Mouse (Mus musculus) limb, embryonic 14.5 days (tissue): Measurements from ENCODE around the gene Glmp. TPM values are rescaled to one million over a fixed set of nuclear protein-coding genes. Genes with fewer than 3 reads are reported as not detected.
"Not testable (repeated sequence)": the region's sequence is repeated elsewhere in the genome, so short reads cannot be mapped to it uniquely, and the experiment has no call there.

Source experiments
- ATAC-seq: fragments of 200-750 bp; cut with Nextera tagmentation; 2 replicates; pipeline ENCODE4 v1.8.0; 2017; ENCODE audit warnings: low read depth, moderate number of reproducible peaks, moderate TSS enrichment; ENCODE audit not compliant: low FRiP score
- DNase-seq: peaks from one replicate; pipeline ENCODE4 v3.0.0-alpha.2; 2015; ENCODE audit warnings: low spot score
- H3K27ac ChIP-seq: fragments of 300-500 bp; sonication (generic); replicated peaks from 2 replicates; pipeline ENCODE4 v1.5.1; 2014; ENCODE audit warnings: low read depth, mild to moderate bottlenecking, low read length, moderate library complexity, mixed read lengths
- H3K27me3 ChIP-seq: fragments of 300-500 bp; sonication (generic); 2 replicates; pipeline ENCODE4 v1.6.1; 2014; ENCODE audit warnings: low read length, mixed read lengths; ENCODE audit not compliant: control insufficient read depth, insufficient read depth
- H3K36me3 ChIP-seq: fragments of 300-500 bp; sonication (generic); 2 replicates; pipeline ENCODE4 v1.6.1; 2014; ENCODE audit warnings: mild to moderate bottlenecking, low read length, moderate library complexity, mixed read lengths; ENCODE audit not compliant: control insufficient read depth, insufficient read depth
- H3K4me1 ChIP-seq: fragments of 300-500 bp; sonication (generic); 2 replicates; pipeline ENCODE4 v1.6.1; 2014; ENCODE audit warnings: antibody characterized with exemption, low read length, mixed read lengths; ENCODE audit not compliant: control insufficient read depth, insufficient read depth
- H3K4me2 ChIP-seq: fragments of 300-500 bp; sonication (generic); replicated peaks from 2 replicates; pipeline ENCODE4 v1.6.1; 2014; ENCODE audit warnings: low read depth, mild to moderate bottlenecking, low read length, moderate library complexity; ENCODE audit not compliant: severe bottlenecking
- H3K4me3 ChIP-seq: fragments of 300-500 bp; sonication (generic); replicated peaks from 2 replicates; pipeline ENCODE4 v1.5.1; 2014; ENCODE audit warnings: low read length
- H3K9ac ChIP-seq: fragments of 300-500 bp; sonication (generic); 2 replicates; pipeline ENCODE4 v1.6.1; 2014; ENCODE audit warnings: mild to moderate bottlenecking, low read depth, low read length, moderate library complexity; ENCODE audit not compliant: severe bottlenecking
- H3K9me3 ChIP-seq: fragments of 300-500 bp; sonication (generic); 2 replicates; pipeline ENCODE4 v1.6.1; 2016; ENCODE audit warnings: low read length; ENCODE audit not compliant: control insufficient read depth
- POLR2A ChIP-seq: fragments of 200-500 bp; IDR thresholded peaks from 2 replicates; pipeline ENCODE4 v1.8.0; 2012; ENCODE audit warnings: inconsistent platforms, mild to moderate bottlenecking, moderate library complexity, borderline replicate concordance; ENCODE audit not compliant: insufficient read depth, insufficient read length; ENCODE audit errors: extremely low read depth
- WGBS: fragments of 180-500 bp; shearing (Covaris S2); extraction: QIAGEN DNeasy Blood & Tissue Kit; methylation state at CpG from one replicate; pipeline ENCODE4 v1.1.7; 2014; 5-methylcytosine and 5-hydroxymethylcytosine counted together
- polyA plus RNA-seq, 2 experiments: library from polyadenylated mRNA; depleted of rRNA in 1 of 2; stranded (reverse) in 1 of 2; unstranded in 1 of 2; fragments of >200 nt; fragmentation: Nextera tagmentation in 1 of 2; extraction: Ambion mirVana in 1 of 2; gene quantifications; 2 replicates each; pipeline versions ENCODE4 v1.2.1 to v1.2.3; 2012 to 2014

Glmp gene
- polyA plus RNA-seq, 2 experiments, result 127 to 131 TPM

DNA sequence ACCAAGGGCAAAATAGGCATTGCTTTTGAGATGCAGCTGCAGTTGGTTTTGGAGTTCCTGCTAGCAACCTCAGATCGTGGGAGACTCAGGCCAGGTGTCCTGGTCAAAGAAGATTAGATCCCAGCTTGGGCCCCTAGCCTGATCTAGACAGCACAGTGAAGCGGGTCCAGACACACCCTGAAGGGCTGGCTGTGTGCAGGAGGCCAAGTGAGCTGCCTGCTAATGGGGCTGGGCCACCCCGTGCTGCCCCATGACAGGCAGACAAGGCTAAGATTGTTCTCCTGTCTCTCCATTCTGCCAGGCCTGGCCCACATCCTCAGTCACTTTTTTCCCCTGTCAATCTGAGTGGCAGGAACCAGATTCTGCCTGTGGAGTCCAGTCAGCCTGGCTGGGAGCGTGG, 38.9 kb downstream of the Glmp start:
- ATAC-seq, result no peak
- 62% methylated on average over 4 of the region's 4 CpGs for WGBS
- H3K27ac ChIP-seq, result 0 out of 2 replicates have a peak overlapping the region, but pooled peaks have one; percentile 7
- H3K36me3 ChIP-seq, result peaks cover 37% of the 10 kb centered on the region
- no peak for DNase-seq
- 0 out of 2 replicates have a peak overlapping the region, but pooled peaks have one; percentile 16 for H3K9ac ChIP-seq
- peaks cover 16% of the 10 kb centered on the region for H3K27me3 ChIP-seq
- H3K4me1 ChIP-seq, result 0 out of 2 replicates have a peak, but pooled peaks cover 5% of the 10 kb centered on the region
- TF ChIP-seq POLR2A, result no peak
- H3K4me3 ChIP-seq, result no peak overlapping the region
- H3K9me3 ChIP-seq, result no peaks in the 10 kb centered on the region
- no peak overlapping the region for H3K4me2 ChIP-seq

DNA sequence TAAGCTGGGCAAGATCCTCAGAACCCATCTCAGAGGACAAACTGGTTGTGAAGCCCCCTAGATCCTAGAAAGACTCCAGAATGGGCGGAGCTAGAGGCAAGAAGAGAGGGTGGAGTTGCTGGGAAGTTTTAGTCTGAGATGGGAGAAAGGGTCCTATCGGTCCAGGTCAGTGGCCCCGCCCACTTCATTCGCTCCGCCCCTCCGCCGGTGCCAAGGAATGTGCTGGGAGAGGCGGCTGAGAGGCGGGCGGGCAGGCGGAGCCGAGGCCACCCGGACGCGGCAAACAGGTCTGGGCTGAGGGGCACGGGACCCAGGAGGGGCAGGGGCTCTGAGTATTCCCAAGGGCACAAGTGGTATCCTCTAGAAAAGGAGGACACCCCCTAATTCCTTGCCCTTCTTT, 39.5 kb downstream of the Glmp start, which contains the start of gene Paqr6:
Gene Paqr6, plus strand, starts transcription at position 248 of the 400 bp plus-strand sequence.
- 2% methylated on average over 15 of the region's 16 CpGs for WGBS
- ATAC-seq, result 0 out of 2 replicates have a peak, but pooled peaks have one; percentile 31
- Histone ChIP-seq H3K4me3 (peak within 1 kb of the TSS; percentile 24), H3K9ac (peak within 1 kb of the TSS; percentile 22; the same call in 1 of the 2 replicates), H3K4me1 (0 out of 2 replicates have a peak, but pooled peaks cover 5% of the 10 kb centered on the region), H3K36me3 (peaks cover 30% of the 10 kb centered on the region), H3K9me3 (no peaks in the 10 kb centered on the region), H3K4me2 (peak within 1 kb of the TSS; percentile 40), H3K27me3 (peaks cover 16% of the 10 kb centered on the region), H3K27ac (0 out of 2 replicates have a peak within 1 kb of the TSS, but pooled peaks have one; percentile 7)
- DNase-seq, result peak; percentile 52
- TF ChIP-seq POLR2A, result no peak

DNA sequence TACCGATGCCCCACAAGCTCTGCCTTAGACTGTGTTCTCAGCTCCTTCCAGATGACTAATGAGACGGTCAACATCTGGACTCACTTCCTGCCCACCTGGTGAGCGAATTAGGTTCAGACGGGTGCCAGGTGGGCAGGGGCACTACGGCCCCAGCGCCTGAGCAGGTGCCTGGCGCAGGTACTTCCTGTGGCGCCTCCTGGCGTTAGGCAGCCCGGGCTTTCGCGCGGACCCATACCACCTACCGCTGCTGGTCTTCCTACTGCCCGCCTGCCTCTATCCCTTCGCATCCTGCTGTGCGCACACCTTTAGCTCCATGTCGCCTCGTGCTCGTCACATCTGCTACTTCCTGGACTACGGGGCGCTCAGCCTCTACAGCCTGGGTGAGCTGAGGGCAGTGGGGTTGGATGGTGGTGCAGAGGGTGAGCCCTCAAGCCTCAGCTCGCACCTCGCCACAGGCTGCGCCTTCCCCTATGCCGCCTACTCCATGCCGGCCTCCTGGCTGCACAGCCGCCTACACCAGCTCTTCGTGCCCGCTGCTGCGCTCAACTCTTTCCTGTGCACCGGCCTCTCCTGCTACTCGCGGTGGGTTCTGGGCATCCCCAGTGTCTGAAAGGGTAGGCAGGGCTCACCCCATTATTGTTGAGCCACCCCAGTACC, 41.0 kb downstream of the Glmp start:
- DNase-seq (no peak), ATAC-seq (no peak)
- H3K4me2 ChIP-seq, result no peak overlapping the region
- H3K36me3 ChIP-seq, result peaks cover 15% of the 10 kb centered on the region
- H3K9me3 ChIP-seq, result peaks cover 8% of the 10 kb centered on the region; the same call in 1 of the 2 replicates
- H3K27me3 ChIP-seq, result peaks cover 16% of the 10 kb centered on the region
- H3K4me1 ChIP-seq, result 0 out of 2 replicates have a peak, but pooled peaks cover 5% of the 10 kb centered on the region
- no peak overlapping the region for H3K4me3 ChIP-seq
- 37% methylated on average over 33 of the region's 34 CpGs for WGBS
- no peak overlapping the region for H3K9ac ChIP-seq
- H3K27ac ChIP-seq, result no peak overlapping the region
- no peak for TF ChIP-seq POLR2A

DNA sequence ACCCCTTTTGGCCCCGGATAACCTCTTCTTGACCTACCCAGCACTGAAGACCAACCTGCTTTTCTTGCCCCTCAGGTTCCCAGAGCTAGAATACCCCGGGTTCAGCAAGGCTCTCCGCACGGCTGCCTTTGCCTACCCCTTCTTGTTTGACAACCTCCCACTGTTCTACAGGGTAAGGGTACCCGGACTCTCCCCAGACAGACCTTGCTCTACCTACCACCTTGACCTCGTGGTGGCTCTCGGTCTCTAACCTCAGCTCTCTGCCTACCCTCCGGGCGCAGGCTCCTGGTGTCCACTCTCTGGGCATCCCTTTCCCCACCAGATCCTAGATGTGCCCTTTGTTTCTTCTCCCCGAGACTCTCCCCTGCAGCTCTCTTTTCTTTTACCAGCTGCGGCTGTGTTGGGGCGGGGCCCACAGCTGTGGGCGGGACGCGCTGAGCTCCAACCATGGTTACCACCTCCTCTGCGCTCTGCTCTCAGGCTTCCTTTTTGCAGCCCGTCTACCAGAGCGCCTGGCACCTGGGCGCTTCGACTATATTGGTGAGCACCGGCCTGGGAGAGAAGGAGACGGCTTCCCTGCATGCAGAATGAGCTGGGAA, 42.1 kb downstream of the Glmp start:
- not testable (repeated sequence) for DNase-seq
- 3% methylated on average over 15 of the region's 22 CpGs for WGBS

DNA sequence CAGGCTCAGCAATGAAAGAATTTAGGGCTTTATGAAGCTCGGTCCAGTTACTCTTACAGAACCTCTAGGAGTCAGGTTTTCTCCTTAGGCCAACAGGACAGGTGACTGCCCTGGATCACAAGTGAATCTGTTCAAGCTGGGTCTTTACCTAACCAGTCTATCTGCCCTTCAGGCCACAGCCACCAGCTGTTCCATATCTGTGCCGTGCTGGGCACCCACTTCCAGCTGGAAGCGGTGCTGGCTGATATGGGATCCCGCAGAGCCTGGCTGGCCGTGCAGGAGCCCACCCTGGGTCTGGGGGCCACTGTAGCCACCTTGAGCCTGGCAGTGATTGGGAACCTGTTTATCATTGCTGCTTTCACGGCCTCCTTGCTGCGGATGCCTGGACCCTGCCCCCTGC, 42.7 kb downstream of the Glmp start:
- not testable (repeated sequence) for H3K4me2 ChIP-seq
- 43% methylated on average over 3 of the region's 7 CpGs for WGBS

More for the DNA sequence above, 42.1 kb downstream of the Glmp start:
- H3K4me1 ChIP-seq, H3K36me3 ChIP-seq, H3K27ac ChIP-seq, H3K9ac ChIP-seq, H3K9me3 ChIP-seq: not testable (repeated sequence)
- ATAC-seq, result peak; percentile 81
- H3K27me3 ChIP-seq, result peaks cover 16% of the 10 kb centered on the region
- peak overlapping the region; percentile 37 for H3K4me2 ChIP-seq
- H3K4me3 ChIP-seq, result 0 out of 2 replicates have a peak overlapping the region, but pooled peaks have one; percentile 11

DNA sequence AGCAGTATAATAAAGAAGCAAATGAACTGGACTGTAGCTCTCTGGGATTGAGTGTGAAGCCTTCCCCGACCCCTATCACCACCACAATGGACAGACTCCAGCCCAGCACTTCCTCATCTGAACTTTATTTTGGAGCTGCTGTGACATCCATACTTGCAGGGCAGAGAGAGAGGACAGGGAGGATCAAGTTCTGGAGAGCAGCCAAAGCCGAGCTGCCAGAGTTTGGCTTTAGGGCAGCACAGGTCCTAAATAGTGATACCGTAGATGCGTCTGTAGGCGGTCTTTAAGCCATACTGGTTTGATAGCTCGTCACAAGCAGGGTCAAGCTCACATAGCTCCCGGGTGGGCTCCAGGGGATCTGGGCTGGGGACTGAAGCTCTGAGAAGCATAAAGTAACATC, 43.7 kb downstream of the Glmp start:
- not testable (repeated sequence) for H3K9me3 ChIP-seq, DNase-seq, H3K4me3 ChIP-seq, H3K9ac ChIP-seq, H3K4me1 ChIP-seq, H3K4me2 ChIP-seq, H3K27ac ChIP-seq, ATAC-seq, H3K36me3 ChIP-seq
- WGBS, result 79% methylated on average over 6 of the region's 7 CpGs
- H3K27me3 ChIP-seq, result peaks cover 16% of the 10 kb centered on the region

More for the DNA sequence above, 42.7 kb downstream of the Glmp start:
- H3K36me3 ChIP-seq, DNase-seq, H3K27ac ChIP-seq, H3K9me3 ChIP-seq, H3K4me1 ChIP-seq, H3K4me3 ChIP-seq, H3K9ac ChIP-seq: not testable (repeated sequence)
- peaks cover 16% of the 10 kb centered on the region for H3K27me3 ChIP-seq
- 0 out of 2 replicates have a peak, but pooled peaks have one; percentile 2 for ATAC-seq

DNA sequence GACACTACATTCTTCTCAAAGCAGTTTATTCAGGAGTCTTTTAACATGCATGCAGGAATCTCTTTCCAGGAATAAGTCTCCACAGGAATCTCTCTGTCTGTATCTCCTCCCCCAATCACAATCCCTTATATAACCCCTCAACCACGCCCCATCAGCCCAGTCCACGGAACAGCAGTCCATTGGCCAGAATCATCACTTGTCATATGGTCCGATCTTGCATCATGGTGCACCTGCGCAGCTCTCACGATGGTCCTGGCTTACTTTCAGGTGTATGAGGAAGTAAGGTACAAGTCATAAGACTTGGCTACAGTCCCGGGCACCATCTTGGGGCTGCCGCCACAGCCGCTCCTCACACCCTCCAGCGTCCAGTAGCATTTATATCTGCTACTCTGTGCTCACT, 47.8 kb downstream of the Glmp start, which contains the start of gene Bglap3:
Gene Bglap3, minus strand, starts transcription at position 101 of the 400 bp plus-strand sequence.
- H3K9ac ChIP-seq, H3K4me1 ChIP-seq, H3K4me3 ChIP-seq, H3K9me3 ChIP-seq, DNase-seq, H3K36me3 ChIP-seq, ATAC-seq, H3K27me3 ChIP-seq, H3K27ac ChIP-seq, H3K4me2 ChIP-seq: not testable (repeated sequence)
- WGBS, result 91% methylated on average over 9 of the region's 9 CpGs
